Mouse (Mus musculus) frontal cortex, adult 2 months (tissue): ENCODE data around the gene Chil1. TPM values are rescaled to one million over a fixed set of nuclear protein-coding genes. Genes with fewer than 3 reads are reported as not detected.

Experiments
- DNase-seq, 2 experiments: peaks; one replicate each; pipeline ENCODE4 v3.0.0; 2022; ENCODE audit warnings: low spot score in 1 of 2; ENCODE audit errors: extremely low spot score in 1 of 2
- polyA plus RNA-seq: library from polyadenylated mRNA; depleted of rRNA; stranded (reverse); fragments of >200 nt; gene quantifications from 2 replicates; pipeline ENCODE4 v1.2.3, GENCODE M21; 2012

The Chil1 gene
- polyA plus RNA-seq, 1 experiment, result 23.6 TPM

DNA sequence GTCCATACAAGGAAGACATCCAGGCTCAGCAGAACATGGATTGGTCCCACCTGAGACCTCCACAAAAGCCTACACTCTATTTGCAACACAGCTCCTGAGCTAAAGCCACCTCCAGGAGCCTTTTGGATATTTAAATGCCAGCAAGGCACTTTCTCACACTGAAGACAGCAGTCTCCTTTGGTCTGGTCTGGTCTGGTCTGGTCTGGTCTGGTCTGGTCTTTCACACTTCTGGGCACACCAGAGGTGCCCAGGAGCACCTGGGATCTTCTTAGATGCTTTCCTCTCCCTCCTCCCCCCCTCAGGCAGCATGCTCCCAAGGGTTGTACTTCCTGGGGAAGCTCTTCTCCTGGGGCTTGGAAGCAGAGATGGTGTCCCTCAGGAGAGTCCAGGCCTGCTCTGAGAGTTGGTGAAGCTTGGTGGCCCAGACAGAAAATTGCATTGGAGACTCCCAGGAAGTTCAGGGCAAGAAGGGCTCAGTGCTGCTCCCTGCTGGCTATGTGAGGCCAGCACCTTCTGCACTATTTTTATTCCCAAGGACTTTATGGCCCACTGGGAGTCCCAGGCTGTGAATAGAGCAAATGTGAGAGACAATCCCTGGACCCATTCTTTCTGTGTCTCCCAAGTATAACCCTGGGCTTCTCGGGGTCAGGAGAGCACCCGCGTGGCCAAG is 19.9 kb downstream of the Chil1 start:
- DNase-seq, result peak in 1 of 2 experiments; percentile 68

DNA sequence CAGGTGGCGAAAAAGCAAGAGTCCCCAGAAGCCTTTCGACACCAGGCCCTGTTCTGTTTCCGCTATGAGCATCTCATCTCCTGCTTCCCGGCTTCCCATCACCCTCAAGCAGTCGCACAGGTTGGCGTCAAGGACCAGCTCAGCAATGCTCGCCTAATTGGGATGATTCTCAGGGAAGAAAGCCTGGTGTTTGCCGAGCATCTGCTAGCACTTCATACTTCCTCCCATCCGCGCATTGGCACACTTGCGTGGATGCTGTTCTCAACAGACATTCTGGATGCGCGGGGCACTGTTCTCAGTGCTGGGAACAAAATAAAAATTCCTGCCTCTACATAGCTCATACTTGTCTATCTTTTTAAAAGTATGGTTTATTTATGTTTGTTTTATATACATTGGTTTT is 22.3 kb downstream of the Chil1 start:
- DNase-seq, result peak in 1 of 2 experiments; percentile 76

DNA sequence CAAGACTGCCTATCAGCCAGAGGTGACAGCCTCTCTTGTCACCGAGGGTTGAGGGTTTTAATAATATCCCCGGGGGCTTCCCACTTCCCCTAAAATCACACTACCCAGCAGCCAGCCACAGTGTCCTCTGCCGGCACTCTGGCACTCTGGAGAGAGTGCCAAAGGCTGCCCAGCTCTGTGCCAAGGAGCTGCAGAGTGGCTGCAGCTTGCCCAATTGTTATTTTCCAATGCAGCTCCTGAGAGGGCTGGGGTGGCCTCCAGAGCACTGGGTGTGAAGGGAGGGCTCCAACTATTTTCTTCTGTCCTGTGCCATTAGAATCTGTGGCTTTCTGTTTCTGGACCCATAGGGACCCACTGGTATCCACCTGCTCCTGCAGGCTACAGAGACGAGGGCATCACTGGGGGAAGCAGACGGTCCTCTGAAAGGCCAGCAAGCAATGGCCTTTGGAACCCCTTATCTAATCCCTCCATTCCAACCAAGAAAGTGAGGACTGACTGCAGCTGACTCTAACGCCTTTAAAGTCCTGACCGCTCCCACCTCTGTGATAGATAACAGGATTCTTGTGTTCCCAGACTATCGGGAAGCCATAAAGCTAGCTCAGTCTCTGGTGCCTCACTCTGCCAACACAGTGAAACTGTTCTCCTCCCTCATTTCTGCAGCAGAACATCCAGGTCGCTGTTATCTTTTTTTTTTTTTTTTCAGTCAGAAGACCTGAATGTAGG is 23.5 kb downstream of the Chil1 start:
- DNase-seq, result no peak

DNA sequence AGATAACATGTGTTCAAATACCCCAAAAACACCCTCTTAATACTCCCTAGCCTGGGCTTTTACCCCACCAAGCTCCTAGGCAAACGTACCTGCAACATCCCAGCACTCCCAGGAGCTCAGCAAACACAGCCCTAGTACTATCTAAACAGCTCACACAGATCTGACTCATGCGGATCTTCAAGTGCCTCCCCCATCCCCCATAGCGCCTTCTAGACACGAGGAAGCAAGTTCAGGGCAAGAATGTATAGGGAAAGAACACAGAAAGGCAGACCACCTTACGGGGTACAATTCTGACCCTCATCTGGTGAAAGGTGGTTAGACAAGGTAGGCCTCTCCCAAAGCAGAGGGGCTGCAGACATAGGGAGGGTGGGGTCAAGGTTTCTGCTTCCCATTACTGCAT is 24.1 kb downstream of the Chil1 start:
- no peak for DNase-seq

DNA sequence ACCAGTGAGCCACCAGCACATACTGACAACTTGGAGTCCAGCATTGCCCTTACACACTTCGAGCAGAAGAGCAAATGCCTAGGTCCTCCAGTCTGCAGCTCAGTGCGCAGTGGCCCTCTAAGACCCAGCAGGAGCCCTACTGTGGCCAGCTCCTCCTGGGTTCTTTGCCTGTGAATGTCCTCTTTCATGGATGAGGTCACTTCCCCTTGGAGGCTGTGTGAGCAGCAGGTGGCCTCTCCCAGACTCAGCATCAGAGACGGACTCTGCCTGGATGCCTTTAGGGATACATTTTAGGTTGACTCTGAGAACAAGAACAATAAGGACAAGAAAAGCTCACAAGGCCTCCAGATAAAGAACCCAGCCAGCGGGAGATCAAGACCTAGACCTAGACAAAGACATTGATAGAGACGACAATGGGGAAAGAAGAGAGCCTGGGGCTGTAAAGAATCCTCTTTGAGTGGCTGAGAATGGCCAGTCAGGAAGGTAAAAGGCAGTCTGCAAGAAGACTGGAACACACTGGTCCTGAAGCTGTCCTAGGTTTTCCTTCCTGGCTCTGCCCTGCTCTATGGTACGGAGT is 28.3 kb downstream of the Chil1 start:
- no peak for DNase-seq

DNA sequence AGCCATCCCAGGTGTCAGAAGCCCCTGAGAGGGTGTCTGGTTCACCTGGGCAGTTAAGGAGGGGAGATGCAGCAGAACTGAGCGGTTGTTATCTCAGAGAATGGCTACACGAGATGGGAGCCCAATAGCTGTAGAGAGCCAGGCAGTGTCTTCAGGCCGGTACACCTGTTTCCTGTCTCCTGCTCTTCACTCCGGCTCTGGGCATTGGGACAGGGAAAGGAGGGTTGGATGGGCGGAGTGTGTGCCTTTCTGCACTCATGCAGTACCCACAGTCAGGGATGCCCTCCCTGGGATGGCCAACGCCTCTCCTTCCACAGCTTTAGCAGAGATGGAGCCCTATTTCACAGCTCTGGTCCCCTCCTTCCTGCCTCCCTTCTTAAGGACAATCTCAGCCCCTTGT is 29.1 kb downstream of the Chil1 start:
- no peak for DNase-seq

DNA sequence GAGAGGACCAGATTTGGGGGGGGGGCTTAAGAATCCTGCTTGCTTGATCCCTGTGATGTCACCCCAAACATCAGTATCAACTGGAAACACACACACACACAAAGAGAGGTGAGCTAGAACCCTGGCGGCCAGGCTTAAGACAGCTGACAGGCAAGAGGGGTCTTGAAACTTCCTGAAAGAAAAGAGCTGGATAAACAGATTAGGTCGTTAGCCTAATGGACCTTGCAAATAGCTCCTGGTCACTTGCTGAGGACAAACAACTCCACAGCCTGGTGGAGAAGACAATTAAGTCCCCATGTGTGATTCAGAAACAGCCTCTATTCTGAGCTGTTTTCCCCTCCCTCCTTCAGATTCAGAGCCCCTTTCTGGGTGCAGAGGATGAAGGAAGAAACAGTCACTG is 29.7 kb downstream of the Chil1 start:
- DNase-seq, result no peak

DNA sequence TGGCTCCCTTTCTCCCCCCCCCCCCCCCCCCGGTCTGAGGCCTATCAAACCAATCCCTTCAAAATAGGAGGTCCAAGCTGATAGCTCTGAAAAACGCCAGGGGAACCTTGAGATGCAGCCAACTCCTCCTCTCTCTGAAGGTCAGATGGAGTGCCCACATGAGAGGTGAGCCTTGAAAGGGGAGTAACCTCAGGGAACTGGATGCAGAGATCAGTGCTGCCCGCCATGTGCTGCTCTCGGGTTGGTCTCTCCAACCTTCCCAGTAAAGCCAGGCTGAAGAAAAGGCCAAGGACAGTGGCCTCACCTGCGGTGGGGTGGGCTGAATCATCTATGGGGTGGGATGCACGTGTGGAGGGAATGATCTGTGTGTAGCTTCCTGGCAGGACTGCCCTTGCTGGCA is 30.4 kb downstream of the Chil1 start:
- no peak for DNase-seq

DNA sequence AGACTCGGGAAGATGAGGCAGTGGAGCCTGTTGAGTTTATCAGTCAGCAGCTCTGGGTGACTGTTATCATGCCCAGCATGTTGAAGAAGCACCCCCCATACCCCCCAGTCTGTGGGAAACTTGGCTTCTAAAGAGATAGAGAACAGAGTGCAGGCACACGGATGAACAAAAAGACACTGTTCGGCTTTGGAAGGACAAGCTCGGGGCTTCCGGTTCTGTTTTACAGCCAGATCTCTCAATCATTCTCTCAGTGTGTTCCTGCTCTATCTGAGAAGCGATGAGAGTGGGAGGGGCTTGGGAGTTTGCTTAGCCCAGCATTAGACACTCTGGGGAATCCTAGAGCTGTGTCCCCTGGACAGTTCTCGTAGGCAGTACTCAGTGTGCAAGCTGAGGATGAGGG is 31.4 kb downstream of the Chil1 start:
- DNase-seq, result no peak

DNA sequence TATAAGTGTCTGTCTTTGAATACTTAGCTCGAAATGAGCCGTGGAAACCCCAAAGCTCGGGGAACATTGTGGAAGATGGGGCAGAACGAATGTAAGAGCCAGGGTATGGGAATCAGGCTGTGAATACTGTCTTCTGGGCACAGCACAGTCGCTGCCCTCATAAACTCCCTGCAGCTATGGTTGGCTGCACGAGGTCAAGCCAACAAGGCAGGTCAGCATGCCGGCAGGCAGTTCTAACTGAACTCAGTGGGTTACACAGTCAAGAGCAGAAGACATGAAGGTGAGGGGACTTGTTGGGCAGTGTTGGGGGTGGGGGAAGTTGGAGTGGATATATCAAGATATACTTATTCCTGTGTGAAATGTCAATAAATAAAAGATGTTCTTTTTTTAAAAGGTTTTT is 33.1 kb downstream of the Chil1 start:
- no peak for DNase-seq

DNA sequence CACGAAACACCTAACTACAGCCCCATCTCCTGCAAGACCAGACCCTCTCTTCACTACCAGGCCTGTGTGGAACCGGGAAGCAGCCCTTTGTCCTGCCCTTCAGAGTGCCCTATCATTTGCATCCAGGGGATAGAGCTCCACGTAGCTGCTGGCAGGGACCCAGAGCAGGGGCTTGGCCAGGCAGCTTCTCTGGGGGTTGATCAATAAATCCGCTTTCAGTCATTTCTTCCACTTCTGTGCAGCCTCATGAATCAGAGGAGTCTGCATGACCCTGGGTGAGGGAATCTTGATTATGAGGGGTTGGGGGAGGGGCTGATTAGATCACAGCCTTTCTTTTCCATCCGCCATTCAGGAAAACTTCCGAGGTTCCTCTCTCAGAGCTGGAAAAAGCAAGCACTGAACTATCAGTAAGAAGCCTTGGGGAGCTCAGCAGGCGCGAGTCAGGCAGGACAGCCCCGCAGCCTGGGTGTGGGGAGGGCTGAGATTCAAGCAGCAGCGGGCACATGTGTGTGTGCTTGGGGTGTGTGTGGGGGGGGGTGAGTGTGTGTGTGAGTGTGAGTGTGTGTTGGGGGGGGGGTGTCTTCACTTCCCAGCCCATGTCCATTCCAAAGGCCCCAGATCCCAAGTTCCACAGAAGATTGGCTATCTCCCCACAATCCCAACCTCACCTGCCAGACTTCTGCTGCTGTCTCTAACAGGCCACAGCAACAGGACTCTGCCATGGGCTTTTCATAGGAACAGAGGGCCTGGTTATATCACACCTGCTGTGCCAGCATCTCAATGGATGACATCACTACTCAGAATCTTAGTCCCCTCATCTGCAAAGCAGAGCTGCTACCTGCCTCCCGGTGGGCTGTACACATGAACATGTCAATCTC is 34.0 kb downstream of the Chil1 start:
- no peak for DNase-seq

DNA sequence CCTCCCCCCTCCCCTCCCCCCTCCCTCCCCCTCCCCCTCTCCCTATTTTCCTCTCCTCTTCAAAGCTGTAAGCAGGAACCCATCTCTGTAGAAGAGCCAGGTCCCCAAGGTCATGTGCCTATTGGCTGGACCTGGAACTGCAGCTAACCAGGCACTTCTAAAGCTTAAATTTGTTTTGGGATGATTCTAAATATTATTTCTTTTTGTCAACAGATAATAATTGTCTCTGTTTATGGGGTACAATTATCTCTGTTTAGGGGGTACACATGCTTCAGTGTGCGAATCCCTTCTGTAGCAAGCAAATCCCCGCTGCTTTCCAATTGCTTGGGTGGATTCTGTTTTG is 34.6 kb downstream of the Chil1 start:
- no peak for DNase-seq

DNA sequence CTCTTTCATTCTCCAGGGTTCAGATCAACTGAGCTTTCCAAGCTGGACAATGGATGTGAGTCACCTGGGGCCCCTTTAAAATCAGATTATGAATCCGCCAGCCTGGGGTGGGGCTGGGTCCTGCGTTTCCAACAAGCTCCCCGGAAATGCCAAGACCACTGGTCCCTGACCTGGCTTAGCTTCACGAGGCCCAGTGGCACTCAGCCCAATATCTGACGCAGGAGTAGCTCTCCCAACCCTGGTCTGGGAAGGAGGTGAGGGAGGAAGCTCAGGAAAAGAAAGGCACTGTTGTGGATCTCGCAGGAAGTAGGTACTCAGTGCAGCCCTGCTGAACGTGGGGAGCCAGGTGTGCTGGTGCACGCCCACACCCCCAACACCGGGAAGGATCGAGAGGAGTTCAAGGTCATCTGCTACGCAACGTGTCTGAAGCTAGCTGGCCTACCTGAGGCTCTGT is 35.1 kb downstream of the Chil1 start:
- DNase-seq, result no peak

DNA sequence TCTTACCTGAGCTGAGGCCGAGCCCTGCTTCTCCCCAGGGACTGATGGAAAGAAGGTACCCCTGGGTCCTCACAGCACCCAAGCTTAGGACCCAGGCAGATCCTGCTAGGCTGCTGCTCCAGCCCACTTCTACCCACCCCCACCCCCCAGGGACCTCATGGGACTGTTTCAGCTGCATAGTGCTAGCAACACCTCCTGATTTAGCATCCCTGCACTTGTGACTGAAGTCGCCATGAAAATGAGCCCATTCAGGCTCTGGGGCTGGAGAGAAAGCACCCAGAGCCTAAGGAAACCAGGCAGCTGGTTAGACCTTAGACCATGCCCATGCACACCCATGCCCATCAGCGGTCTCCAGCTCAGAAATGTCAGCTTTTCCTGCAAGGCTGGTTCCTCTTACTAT is 36.0 kb downstream of the Chil1 start:
- no peak for DNase-seq

DNA sequence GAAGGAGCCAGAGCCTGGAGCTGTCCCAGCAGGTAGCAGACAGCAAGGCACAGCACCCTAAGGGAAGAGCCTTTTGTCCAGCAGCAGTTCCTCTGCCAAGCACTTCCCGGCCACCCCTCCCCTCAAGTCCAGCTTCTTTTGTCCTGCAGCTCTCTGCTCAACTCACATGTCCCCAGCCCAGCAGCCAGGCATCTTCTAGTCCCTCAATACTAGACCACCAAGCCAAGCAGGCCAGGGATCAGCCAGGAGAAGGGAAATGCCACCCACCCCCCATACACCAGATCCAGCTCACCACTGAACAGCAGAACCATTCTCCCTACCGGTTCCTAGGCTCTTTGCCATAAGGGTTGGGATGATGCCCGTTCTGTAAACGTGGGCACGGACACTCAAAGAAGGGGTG is 37.6 kb downstream of the Chil1 start:
- no peak for DNase-seq

DNA sequence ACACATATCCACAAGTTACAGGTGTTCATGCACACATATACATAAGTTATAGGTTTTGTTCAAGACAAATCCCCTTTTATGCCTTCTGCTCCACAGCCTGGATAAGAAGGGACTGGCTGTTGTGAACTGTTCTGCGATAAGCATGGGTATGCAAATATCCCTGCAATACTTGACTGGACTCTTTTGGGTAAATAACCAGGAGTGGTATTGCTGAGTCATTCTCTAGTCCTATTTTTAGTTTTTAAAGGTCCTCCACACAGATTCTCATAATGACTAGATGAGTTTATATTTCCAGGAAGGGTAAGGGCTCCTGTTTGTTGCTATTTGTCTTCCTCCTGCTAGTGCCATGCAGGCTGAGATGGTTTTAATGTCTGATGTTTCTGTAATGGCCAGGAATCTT is 39.2 kb downstream of the Chil1 start:
- DNase-seq, result no peak

DNA sequence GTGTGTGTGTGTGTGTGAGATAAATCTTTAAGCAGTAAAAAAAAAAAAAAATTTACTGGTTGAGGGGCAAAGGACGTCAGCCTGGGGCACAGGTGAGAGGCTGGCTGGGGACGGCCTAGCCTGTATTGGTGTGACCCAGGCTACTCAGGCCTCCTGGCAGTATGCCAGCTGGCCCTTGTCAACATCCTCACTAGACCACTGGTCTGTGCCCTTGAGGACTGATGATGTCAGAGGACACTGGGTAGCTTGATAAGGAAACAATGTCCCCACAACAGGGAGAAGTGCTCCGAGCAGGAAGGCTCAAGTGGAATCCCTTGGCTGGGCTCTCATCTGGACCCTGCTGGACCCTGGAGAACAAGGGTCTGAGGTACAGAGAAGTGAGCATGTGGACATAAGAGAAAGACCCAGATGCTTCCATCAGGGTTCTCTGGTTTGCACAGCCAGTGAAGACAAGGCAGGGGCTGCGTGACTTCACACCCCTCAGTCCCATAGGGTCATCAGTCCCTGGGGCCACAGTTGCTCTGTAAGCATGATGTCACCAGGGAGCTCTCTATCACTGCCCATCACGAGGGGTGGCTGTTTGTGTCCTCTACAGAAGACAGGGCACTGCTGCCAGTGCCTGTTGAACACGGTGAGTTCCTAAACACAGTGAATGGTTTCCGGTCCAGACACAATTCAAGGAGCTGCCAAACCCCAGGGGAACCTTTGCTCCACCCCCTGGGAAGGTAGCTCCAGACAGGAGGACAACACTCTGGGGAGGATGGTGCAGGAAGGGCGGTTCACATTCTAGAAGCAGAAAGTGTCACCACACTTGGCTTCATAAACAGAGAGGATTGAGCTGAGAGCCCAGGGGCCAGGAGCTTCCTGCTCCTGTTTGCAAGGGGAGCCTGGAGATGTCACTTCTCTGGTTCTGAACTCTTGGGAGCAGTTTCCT is 40.4 kb downstream of the Chil1 start:
- no peak for DNase-seq

DNA sequence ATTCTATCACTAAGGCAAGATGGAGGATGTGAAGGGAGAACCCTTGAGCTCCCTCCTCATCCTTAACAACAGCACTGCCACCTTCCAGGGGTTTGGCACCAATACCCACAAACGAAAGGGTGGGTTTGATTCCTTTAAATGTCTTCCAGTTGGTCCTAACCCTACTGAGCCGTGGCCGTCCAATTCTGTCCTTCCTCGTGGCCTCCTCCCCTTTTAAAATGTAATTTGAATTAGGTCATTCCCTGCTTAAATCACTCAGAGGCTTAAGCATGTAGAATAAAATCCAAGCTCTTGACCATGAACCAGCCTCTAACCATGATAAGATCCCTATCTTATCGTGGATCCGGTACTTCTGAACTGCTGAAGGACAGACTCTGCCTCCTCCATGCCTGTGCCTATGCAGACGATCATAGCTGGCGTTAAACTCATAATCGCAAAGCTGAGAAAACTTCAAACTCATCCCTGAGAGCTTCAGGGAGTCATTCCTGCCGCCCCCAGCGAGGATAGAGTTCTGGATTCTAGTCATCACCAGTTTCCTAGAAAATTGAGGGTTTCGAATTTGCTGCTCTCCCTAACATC is 42.8 kb downstream of the Chil1 start:
- DNase-seq, result no peak

DNA sequence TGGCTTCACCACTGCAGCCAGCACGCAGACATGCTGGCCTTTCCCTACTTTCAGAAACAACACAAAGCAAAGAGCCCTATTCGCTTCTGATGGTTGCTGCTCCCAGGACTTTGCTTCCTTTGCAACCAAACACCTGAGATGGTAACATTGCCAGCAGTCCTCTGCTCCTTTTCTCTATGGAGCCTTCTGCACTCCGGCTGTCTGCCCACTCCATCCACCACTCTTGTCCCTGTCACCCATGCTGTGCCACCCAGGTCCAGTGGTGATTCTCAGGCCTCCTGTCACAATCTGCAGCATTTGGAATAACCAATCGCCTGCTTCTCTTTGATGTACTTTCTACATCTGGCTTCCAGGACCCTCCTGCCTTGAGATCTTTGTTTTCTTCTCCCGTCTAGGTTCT is 43.4 kb downstream of the Chil1 start:
- no peak for DNase-seq

DNA sequence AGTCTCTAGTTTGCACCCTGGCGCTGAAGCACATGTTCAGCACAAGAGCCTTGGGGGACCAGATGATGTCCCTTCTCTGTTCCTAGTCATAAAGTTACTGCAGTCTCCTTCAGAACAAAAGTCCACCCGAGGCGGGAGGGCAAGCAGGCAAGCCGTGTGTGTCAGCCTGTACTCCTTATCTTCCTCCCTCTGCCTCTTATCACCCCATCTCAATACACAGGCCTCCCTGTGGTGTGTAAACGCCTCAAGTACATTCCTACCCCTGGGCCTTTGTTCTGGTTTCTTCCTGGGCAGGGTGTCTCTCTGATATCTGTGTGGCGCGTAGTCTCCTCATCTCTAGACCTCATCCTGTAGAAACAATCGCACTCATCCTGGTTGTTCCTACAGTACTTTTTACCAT is 44.8 kb downstream of the Chil1 start:
- no peak for DNase-seq
